Mouse (Mus musculus) lung, postnatal 0 days (tissue): Measurements from ENCODE around the gene Tsku.
A peak's percentile ranks its signal among the peaks of the same experiment; 100 is the strongest.

Experiments used
- CTCF ChIP-seq: IDR thresholded peaks from 2 replicates; pipeline ENCODE4 v1.5.1; 2016; ENCODE audit warnings: antibody characterized with exemption, mild to moderate bottlenecking
- EP300 ChIP-seq: IDR thresholded peaks from 2 replicates; pipeline ENCODE4 v1.6.1; 2016; ENCODE audit warnings: antibody characterized with exemption, mild to moderate bottlenecking, control low read depth

DNA sequence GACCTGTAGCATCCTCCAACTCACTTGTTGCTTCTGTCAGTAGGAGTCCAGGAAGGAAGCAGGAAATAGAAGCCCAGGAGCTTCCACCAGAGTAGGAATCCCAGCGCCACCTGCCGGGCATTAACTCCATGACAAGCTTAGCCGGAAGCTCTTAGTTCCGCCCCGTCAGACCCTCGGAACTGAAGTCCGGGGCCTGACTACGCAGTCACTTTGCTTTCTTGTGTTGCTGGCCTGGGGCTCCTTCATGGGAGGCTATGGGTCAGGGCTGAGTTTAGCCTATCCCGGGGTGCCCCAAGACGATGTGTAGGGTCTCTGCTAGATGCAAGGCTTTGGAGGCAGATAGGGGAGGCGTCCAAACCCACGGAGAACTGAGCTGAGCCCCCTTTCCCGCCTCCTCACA is 19.7 kb downstream of the Tsku start:
- TF ChIP-seq CTCF (peak; percentile 94), EP300 (peak; percentile 73)
